In genomic region chr14:7960616-7961015, GRCm38 (mm10) we compare ENCODE assay signal across 8 mouse cellular contexts. TPM values are rescaled to one million over a fixed set of nuclear protein-coding genes. Genes with fewer than 3 reads are reported as not detected.
DNase-seq lines count a peak whose midpoint lies in the region; ATAC-seq lines count a peak whose summit lies in the region.

No protein-coding gene starts in this region.

- no peak overlapping the region for H3K27ac ChIP-seq in forebrain, embryonic 13.5 days
- H3K27ac ChIP-seq in heart, embryonic 11.5 days (ENCODE audit: low read depth, low read length): no peak overlapping the region

- peak; percentile 51 to 53 for DNase-seq in left cerebral cortex, adult 18-20 months (ENCODE audit: low spot score in 2 of 2)
- DNase-seq in left cerebral cortex, adult 11 months (ENCODE audit: low spot score): no peak
- peak; percentile 41 to 45 for DNase-seq in layer of hippocampus, postnatal 14 days (ENCODE audit: low spot score in 2 of 2)
- DNase-seq in retina, postnatal 1 day: peak; percentile 67
- no peak for DNase-seq in gastrocnemius, postnatal 10 days

- no peak overlapping the region for H3K4me2 ChIP-seq in forebrain, embryonic 13.5 days
- no peak overlapping the region for H3K4me2 ChIP-seq in heart, embryonic 11.5 days

- H3K4me3 ChIP-seq in forebrain, embryonic 13.5 days: no peak overlapping the region
- no peak overlapping the region for H3K4me3 ChIP-seq in heart, embryonic 11.5 days (ENCODE audit: low read depth, low read length)

- H3K9me3 ChIP-seq in forebrain, embryonic 13.5 days (replicated peaks): no peaks in the 10 kb centered on the region
- no peaks in the 10 kb centered on the region for H3K9me3 ChIP-seq in heart, embryonic 11.5 days (replicated peaks; ENCODE audit: control insufficient read depth, low read length)

- 0 out of 2 replicates have a peak, but pooled peaks cover 9% of the 10 kb centered on the region for H3K4me1 ChIP-seq in forebrain, embryonic 13.5 days
- H3K4me1 ChIP-seq in heart, embryonic 11.5 days (ENCODE audit: control insufficient read depth, insufficient read depth, low read length): peaks cover 9% of the 10 kb centered on the region

- no peak overlapping the region for H3K9ac ChIP-seq in forebrain, embryonic 13.5 days
- H3K9ac ChIP-seq in heart, embryonic 11.5 days (ENCODE audit: low read depth, low read length): no peak overlapping the region

- 51% methylated on average over 11 of the region's 11 CpGs for WGBS in forebrain, embryonic 13.5 days
- WGBS in heart, embryonic 11.5 days (ENCODE audit: insufficient replicate concordance): 49% methylated on average over 11 of the region's 11 CpGs

- peak; percentile 57 for ATAC-seq in cerebellum, adult (ENCODE audit: insufficient number of reproducible peaks, low FRiP score, low TSS enrichment)
- ATAC-seq in forebrain, embryonic 13.5 days: peak; percentile 57
- ATAC-seq in heart, embryonic 11.5 days (replicated peaks; ENCODE audit: insufficient number of reproducible peaks, low FRiP score, low TSS enrichment): no peak

- no peaks in the 10 kb centered on the region for H3K36me3 ChIP-seq in forebrain, embryonic 13.5 days (ENCODE audit: poor library complexity, severe bottlenecking)
- no peaks in the 10 kb centered on the region for H3K36me3 ChIP-seq in heart, embryonic 11.5 days (ENCODE audit: control insufficient read depth, insufficient read depth, low read length)

- H3K27me3 ChIP-seq in forebrain, embryonic 13.5 days: 0 out of 2 replicates have a peak, but pooled peaks cover 3% of the 10 kb centered on the region
- H3K27me3 ChIP-seq in heart, embryonic 11.5 days (ENCODE audit: control insufficient read depth, insufficient read depth, low read length): no peaks in the 10 kb centered on the region

RNA-seq across cellular contexts. Expression of gene Gm45521, which starts 3.5 kb away (rescaled TPM):
- not detected for total RNA-seq in left cerebral cortex, adult 18-20 months (2021)
- polyA plus RNA-seq in forebrain, embryonic 13.5 days (2015; fragmentation: Nextera tagmentation; extraction: Ambion mirVana): not detected in 2 replicates
- not detected for total RNA-seq in layer of hippocampus, postnatal 14 days (2021)
- 0.33 TPM in 1 of 2 replicates, not detected in the other for polyA plus RNA-seq in heart, embryonic 11.5 days (2014; fragmentation: Nextera tagmentation; extraction: Ambion mirVana)
- total RNA-seq in gastrocnemius, postnatal 10 days (2021): not detected

RNA-seq across cellular contexts. Expression of gene Dnase1l3, which starts 33.8 kb away (rescaled TPM):
- total RNA-seq in left cerebral cortex, adult 18-20 months (2021): not detected
- polyA plus RNA-seq in forebrain, embryonic 13.5 days (2015; fragmentation: Nextera tagmentation; extraction: Ambion mirVana): 0.04 TPM in 1 of 2 replicates, not detected in the other
- not detected for total RNA-seq in layer of hippocampus, postnatal 14 days (2021)
- polyA plus RNA-seq in heart, embryonic 11.5 days (2014; fragmentation: Nextera tagmentation; extraction: Ambion mirVana): 0.06 TPM in 1 of 2 replicates, not detected in the other
- under 1 TPM; 0.05 to 0.11 TPM for total RNA-seq in gastrocnemius, postnatal 10 days (2021)

RNA-seq across cellular contexts. Expression of gene Abhd6, which starts 42.1 kb away (rescaled TPM):
- 10 to 100 TPM; 74.8 to 75.0 TPM for total RNA-seq in left cerebral cortex, adult 18-20 months (2021)
- 25.9 and 29.8 TPM in 2 replicates for polyA plus RNA-seq in forebrain, embryonic 13.5 days (2015; fragmentation: Nextera tagmentation; extraction: Ambion mirVana)
- total RNA-seq in layer of hippocampus, postnatal 14 days (2021): 10 to 100 TPM; 61.4 to 61.8 TPM
- 9.4 and 10.2 TPM in 2 replicates for polyA plus RNA-seq in heart, embryonic 11.5 days (2014; fragmentation: Nextera tagmentation; extraction: Ambion mirVana)
- 1 to 10 TPM; 2.8 TPM for total RNA-seq in gastrocnemius, postnatal 10 days (2021)

Comparison
In these comparisons a context has a peak if more than half of its experiments do, and no peak if none do; other contexts are left out.
1. DNase-seq: peak in left cerebral cortex, adult 18-20 months (2 of 2), layer of hippocampus, postnatal 14 days (2 of 2) and retina, postnatal 1 day (single experiment); none in left cerebral cortex, adult 11 months (single experiment) and gastrocnemius, postnatal 10 days (single experiment).
2. RNA of gene Abhd6, which starts 42.1 kb away (total RNA-seq): 74.8 to 75.0 TPM in left cerebral cortex, adult 18-20 months and 61.4 to 61.8 TPM in layer of hippocampus, postnatal 14 days; 2.8 TPM in gastrocnemius, postnatal 10 days; every median in the first group is over 10 times any median in the second.